Mouse (Mus musculus): ENCODE measurements around the gene Gbf1.

GRCm38 (mm10) chr19:46322996-46323572, 170.8 kb downstream of the Gbf1 start:
- TF ChIP-seq CTCF (conservative IDR thresholded peaks at IDR 0.05 in 1 of 2, IDR thresholded peaks at IDR 0.05 in 1 of 2; ENCODE audit: low read depth in 2 of 2, low read length in 2 of 2) (no peak), POLR2A (IDR thresholded peaks at IDR 0.05; ENCODE audit: low read depth, low read length) (no peak), MEF2A (IDR thresholded peaks at IDR 0.05; ENCODE audit: borderline replicate concordance, low read depth, low read length) (no peak), EP300 (IDR thresholded peaks at IDR 0.05; ENCODE audit: low read length) (no peak), JUND (conservative IDR thresholded peaks at IDR 0.05; ENCODE audit: low read depth, low read length) (no peak), USF1 (IDR thresholded peaks at IDR 0.05; ENCODE audit: low read depth, low read length) (no peak), UBTF (IDR thresholded peaks at IDR 0.05; ENCODE audit: low read depth, low read length) (no peak), MAZ (IDR thresholded peaks at IDR 0.05; ENCODE audit: low read depth, low read length) (no peak), MXI1 (IDR thresholded peaks at IDR 0.05; ENCODE audit: low read depth, low read length) (no peak), E2F4 (IDR thresholded peaks at IDR 0.05; ENCODE audit: insufficient replicate concordance, low read depth, low read length) (no peak), BHLHE40 (IDR thresholded peaks at IDR 0.05; ENCODE audit: low read depth, low read length) (no peak), HCFC1 (IDR thresholded peaks at IDR 0.05; ENCODE audit: low read depth, low read length) (no peak)
